Mouse (Mus musculus) midbrain, embryonic 15.5 days (tissue): Measurements from ENCODE around the gene Rit1. TPM values are rescaled to one million over a fixed set of nuclear protein-coding genes. Genes with fewer than 3 reads are reported as not detected.
A peak's percentile ranks its signal among the peaks of the same experiment; 100 is the strongest.
"Not testable (repeated sequence)": the region's sequence is repeated elsewhere in the genome, so short reads cannot be mapped to it uniquely, and the experiment has no call there.

Experiments used
- ATAC-seq: fragments of 200-750 bp; cut with Nextera tagmentation; replicated peaks from 2 replicates; pipeline ENCODE4 v1.8.0; 2017; ENCODE audit warnings: moderate TSS enrichment
- H3K27ac ChIP-seq: fragments of 300-500 bp; sonication (generic); 2 replicates; pipeline ENCODE4 v1.5.1; 2015; ENCODE audit warnings: mild to moderate bottlenecking, inconsistent platforms
- H3K27me3 ChIP-seq: fragments of 300-500 bp; sonication (generic); replicated peaks from 2 replicates; pipeline ENCODE4 v1.6.1; 2015; ENCODE audit warnings: inconsistent platforms
- H3K36me3 ChIP-seq: fragments of 300-500 bp; sonication (generic); replicated peaks from 2 replicates; pipeline ENCODE4 v1.6.1; 2015; ENCODE audit warnings: inconsistent platforms
- H3K4me1 ChIP-seq: fragments of 300-500 bp; sonication (generic); 2 replicates; pipeline ENCODE4 v1.6.1; 2015; ENCODE audit warnings: inconsistent platforms
- H3K4me2 ChIP-seq: fragments of 300-500 bp; sonication (generic); 2 replicates; pipeline ENCODE4 v1.6.1; 2015; ENCODE audit warnings: inconsistent platforms, mild to moderate bottlenecking, moderate library complexity
- H3K4me3 ChIP-seq: fragments of 300-500 bp; sonication (generic); 2 replicates; pipeline ENCODE4 v1.5.1; 2015; ENCODE audit warnings: mild to moderate bottlenecking, inconsistent platforms
- H3K9ac ChIP-seq: fragments of 300-500 bp; sonication (generic); 2 replicates; pipeline ENCODE4 v1.6.1; 2015; ENCODE audit warnings: mild to moderate bottlenecking, inconsistent platforms
- H3K9me3 ChIP-seq: fragments of 300-500 bp; sonication (generic); 2 replicates; pipeline ENCODE4 v1.6.1; 2016; ENCODE audit warnings: inconsistent platforms
- WGBS: fragments of 180-500 bp; shearing (Covaris S2); methylation state at CpG from one replicate; pipeline ENCODE4 v1.1.7; 2015; ENCODE audit warnings: mixed read lengths; 5-methylcytosine and 5-hydroxymethylcytosine counted together
- polyA plus RNA-seq: library from polyadenylated mRNA; unstranded; fragments of >200 nt; fragmentation: Nextera tagmentation; extraction: Ambion mirVana; gene quantifications from 2 replicates; pipeline ENCODE4 v1.2.1, GENCODE M21; 2015

Gene Rit1
- polyA plus RNA-seq, 1 experiment from 2014 or later: 62.0 TPM

- Histone ChIP-seq H3K36me3 (peaks cover 58% of the 10 kb centered on the region), H3K27me3 (no peaks in the 10 kb centered on the region), H3K9me3 (peaks cover 4% of the 10 kb centered on the region; the same call in 1 of the 2 replicates), H3K4me2 (no peak overlapping the region), H3K27ac (no peak overlapping the region), H3K9ac (no peak overlapping the region), H3K4me3 (no peak overlapping the region), H3K4me1 (no peaks in the 10 kb centered on the region)
- WGBS: 89% methylated on average over 4 of the region's 4 CpGs
- no peak for ATAC-seq
Observed at GRCm38 (mm10) chr3:88746871-88747231, 30.2 kb downstream of the Rit1 start.

GRCm38 (mm10) chr3:88754283-88754682 lies 37.6 kb downstream of the Rit1 start:
- Histone ChIP-seq H3K4me2 (no peak overlapping the region), H3K9ac (no peak overlapping the region), H3K36me3 (peaks cover 33% of the 10 kb centered on the region), H3K27ac (no peak overlapping the region), H3K9me3 (no peaks in the 10 kb centered on the region), H3K4me1 (peaks cover 41% of the 10 kb centered on the region), H3K4me3 (no peak overlapping the region), H3K27me3 (no peaks in the 10 kb centered on the region)
- no peak for ATAC-seq
- WGBS: 80% methylated on average over 4 of the region's 4 CpGs

GRCm38 (mm10) chr3:88755541-88755940 lies 38.9 kb downstream of the Rit1 start:
- Histone ChIP-seq H3K27ac (peak overlapping the region; percentile 78; the same call in 1 of the 2 replicates), H3K4me2 (no peak overlapping the region), H3K36me3 (peaks cover 27% of the 10 kb centered on the region), H3K27me3 (no peaks in the 10 kb centered on the region), H3K4me3 (no peak overlapping the region), H3K4me1 (peaks cover 42% of the 10 kb centered on the region), H3K9me3 (no peaks in the 10 kb centered on the region), H3K9ac (no peak overlapping the region)
- no peak for ATAC-seq
- 76% methylated on average over 3 of the region's 3 CpGs for WGBS

GRCm38 (mm10) chr3:88756276-88756675 lies 39.6 kb downstream of the Rit1 start:
- no peak for ATAC-seq
- H3K9ac ChIP-seq: no peak overlapping the region
- H3K27ac ChIP-seq: peak overlapping the region; percentile 78
- WGBS: 27% methylated on average over 4 of the region's 4 CpGs
- no peaks in the 10 kb centered on the region for H3K27me3 ChIP-seq
- no peak overlapping the region for H3K4me2 ChIP-seq
- no peak overlapping the region for H3K4me3 ChIP-seq
- H3K36me3 ChIP-seq: peaks cover 29% of the 10 kb centered on the region
- no peaks in the 10 kb centered on the region for H3K9me3 ChIP-seq
- peaks cover 42% of the 10 kb centered on the region for H3K4me1 ChIP-seq

GRCm38 (mm10) chr3:88758045-88758500 lies 41.4 kb downstream of the Rit1 start:
- Histone ChIP-seq H3K36me3 (peaks cover 26% of the 10 kb centered on the region; the same call in 1 of the 2 replicates), H3K4me3 (no peak overlapping the region), H3K27ac (peak overlapping the region; percentile 78), H3K9ac (peak overlapping the region; percentile 9; the same call in 1 of the 2 replicates), H3K27me3 (no peaks in the 10 kb centered on the region), H3K9me3 (no peaks in the 10 kb centered on the region), H3K4me1 (peaks cover 48% of the 10 kb centered on the region), H3K4me2 (peak overlapping the region; percentile 13; the same call in 1 of the 2 replicates)
- ATAC-seq: peak; percentile 83
- 2% methylated on average over 5 of the region's 5 CpGs for WGBS

GRCm38 (mm10) chr3:88761619-88762018 lies 45.0 kb downstream of the Rit1 start:
- Histone ChIP-seq H3K9ac (no peak overlapping the region), H3K4me3 (no peak overlapping the region), H3K4me2 (no peak overlapping the region), H3K27me3 (no peaks in the 10 kb centered on the region), H3K27ac (no peak overlapping the region), H3K9me3 (no peaks in the 10 kb centered on the region), H3K4me1 (peaks cover 32% of the 10 kb centered on the region), H3K36me3 (peaks cover 33% of the 10 kb centered on the region; the same call in 1 of the 2 replicates)
- no peak for ATAC-seq
- 95% methylated on average over 19 of the region's 19 CpGs for WGBS

GRCm38 (mm10) chr3:88762401-88762831 lies 45.8 kb downstream of the Rit1 start:
- H3K9ac ChIP-seq: peak overlapping the region; percentile 25; the same call in 1 of the 2 replicates
- peaks cover 24% of the 10 kb centered on the region for H3K4me1 ChIP-seq
- H3K27me3 ChIP-seq: no peaks in the 10 kb centered on the region
- H3K27ac ChIP-seq: 0 out of 2 replicates have a peak overlapping the region, but pooled peaks have one; percentile 38
- no peaks in the 10 kb centered on the region for H3K9me3 ChIP-seq
- WGBS: 38% methylated on average over 6 of the region's 6 CpGs
- H3K4me3 ChIP-seq: no peak overlapping the region
- peaks cover 33% of the 10 kb centered on the region; the same call in 1 of the 2 replicates for H3K36me3 ChIP-seq
- no peak for ATAC-seq
- no peak overlapping the region for H3K4me2 ChIP-seq

GRCm38 (mm10) chr3:88771189-88771940 lies 54.7 kb downstream of the Rit1 start:
- peak overlapping the region; percentile 91 for H3K27ac ChIP-seq
- H3K36me3 ChIP-seq, H3K9me3 ChIP-seq, H3K4me1 ChIP-seq, H3K27me3 ChIP-seq: not testable (repeated sequence)
- peak overlapping the region; percentile 50 for H3K4me2 ChIP-seq
- 0% methylated on average over 14 of the region's 28 CpGs for WGBS
- H3K4me3 ChIP-seq: peak overlapping the region; percentile 59
- peak; percentile 73 for ATAC-seq
- H3K9ac ChIP-seq: peak overlapping the region; percentile 72

- Histone ChIP-seq H3K4me2 (peak overlapping the region; percentile 50), H3K9ac (peak overlapping the region; percentile 72), H3K27ac (peak overlapping the region; percentile 91), H3K4me3 (peak overlapping the region; percentile 59)
- 5% methylated on average over 3 of the region's 6 CpGs for WGBS
- H3K27me3 ChIP-seq, H3K36me3 ChIP-seq, H3K9me3 ChIP-seq, H3K4me1 ChIP-seq: not testable (repeated sequence)
- ATAC-seq: peak; percentile 64; the same call in 1 of the 2 replicates
Observed at GRCm38 (mm10) chr3:88771941-88772280, 55.3 kb downstream of the Rit1 start.

- H3K4me1 ChIP-seq, H3K9me3 ChIP-seq, H3K27me3 ChIP-seq, H3K36me3 ChIP-seq: not testable (repeated sequence)
- Histone ChIP-seq H3K4me2 (peak overlapping the region; percentile 50; the same call in 1 of the 2 replicates), H3K4me3 (peak overlapping the region; percentile 59), H3K9ac (0 out of 2 replicates have a peak overlapping the region, but pooled peaks have one; percentile 38), H3K27ac (peak overlapping the region; percentile 65; the same call in 1 of the 2 replicates)
- ATAC-seq: peak; percentile 90
- under 1% methylated on average over 19 of the region's 19 CpGs for WGBS
Observed at GRCm38 (mm10) chr3:88772399-88772798, 55.8 kb downstream of the Rit1 start.

- H3K27me3 ChIP-seq, H3K27ac ChIP-seq, H3K9ac ChIP-seq, H3K9me3 ChIP-seq, H3K4me1 ChIP-seq, ATAC-seq, H3K4me2 ChIP-seq, H3K36me3 ChIP-seq, H3K4me3 ChIP-seq: not testable (repeated sequence)
- WGBS: 93% methylated on average over 6 of the region's 6 CpGs
Observed at GRCm38 (mm10) chr3:88773163-88773562, 56.5 kb downstream of the Rit1 start.

- Histone ChIP-seq H3K9ac (peak within 1 kb of the TSS; percentile 41; the same call in 1 of the 2 replicates), H3K4me3 (peak within 1 kb of the TSS; percentile 37), H3K4me2 (peak within 1 kb of the TSS; percentile 47), H3K27ac (peak within 1 kb of the TSS; percentile 81)
- WGBS: 4% methylated on average over 39 of the region's 51 CpGs
- H3K27me3 ChIP-seq, H3K9me3 ChIP-seq, H3K4me1 ChIP-seq, H3K36me3 ChIP-seq: not testable (repeated sequence)
- ATAC-seq: peak; percentile 52
Observed at GRCm38 (mm10) chr3:88774939-88775841, 58.6 kb downstream of the Rit1 start, which contains the start of gene Syt11. Gene Syt11 (minus strand): TSS chr3:88775164.
